Mouse (Mus musculus): ENCODE data around the gene Pyy.

Pyy gene

GRCm38 (mm10) chr11:102089088-102089808 is 18.4 kb downstream of the Pyy start:
- peak; percentile 78 for DNase-seq

- peak; percentile 72 for DNase-seq
Measured at GRCm38 (mm10) chr11:102087931-102088898, 19.4 kb downstream of the Pyy start, which contains the start of gene Mpp2. TSS of gene Mpp2 (minus strand) at chr11:102088515.

DNA sequence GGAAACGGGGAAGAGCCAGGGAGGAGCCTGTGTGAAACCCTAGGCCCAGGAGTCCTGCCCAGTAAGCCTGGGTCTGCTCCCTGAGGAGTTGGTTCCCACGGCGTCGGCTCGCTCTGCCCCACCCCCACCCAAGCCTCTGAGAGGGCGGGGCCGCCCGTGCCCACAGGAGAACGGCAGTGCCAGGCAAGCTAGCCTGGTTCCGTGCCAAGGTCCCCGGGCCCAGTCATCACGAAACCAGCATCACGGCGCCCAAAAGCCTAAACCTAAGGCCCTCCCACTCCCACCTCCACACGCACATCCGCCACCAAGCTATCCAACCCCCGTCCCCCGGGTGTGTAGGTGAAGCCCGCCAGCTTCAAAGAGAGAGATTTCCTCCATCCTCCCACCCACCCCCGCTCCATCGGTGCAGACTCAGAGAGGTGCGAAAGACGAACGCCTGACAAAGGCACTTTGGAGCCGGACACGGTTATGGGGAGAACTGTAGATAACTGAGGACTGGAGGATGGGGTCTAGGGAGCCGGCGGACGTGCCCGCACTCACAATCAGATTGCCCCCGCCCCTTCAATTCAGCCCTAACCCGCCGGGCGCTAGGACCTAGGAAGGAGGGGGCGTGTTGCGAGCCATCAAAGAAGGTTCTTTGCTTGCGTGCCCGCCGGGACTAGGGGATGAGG is 20.4 kb downstream of the Pyy start:
- peak; percentile 74 for DNase-seq

GRCm38 (mm10) chr11:102086331-102086730 is 21.3 kb downstream of the Pyy start:
- no peak for DNase-seq

- DNase-seq: no peak
Measured at GRCm38 (mm10) chr11:102084159-102084558, 23.5 kb downstream of the Pyy start.

DNA sequence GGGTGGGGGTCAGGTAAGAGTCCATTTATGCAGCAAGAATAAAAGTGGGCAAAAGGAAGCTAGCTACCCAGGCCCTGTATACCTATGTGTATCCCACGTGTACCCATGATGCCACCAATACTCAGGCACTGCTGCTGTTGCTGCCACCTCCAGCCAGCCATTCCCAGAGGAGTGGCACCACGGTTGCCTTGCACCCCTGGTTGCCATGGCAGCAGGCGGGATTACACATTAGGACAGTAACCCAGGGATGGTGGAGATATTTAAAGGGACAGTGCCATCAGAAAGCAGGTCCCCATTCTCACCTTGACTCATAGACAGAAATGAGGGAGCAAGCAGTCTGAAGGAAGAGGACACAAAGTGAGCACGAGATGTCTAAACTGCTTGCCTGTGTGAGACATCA is 24.4 kb downstream of the Pyy start:
- no peak for DNase-seq

- peak; percentile 56 for DNase-seq
Measured at GRCm38 (mm10) chr11:102082322-102082721, 25.3 kb downstream of the Pyy start.

- no peak for DNase-seq
Measured at GRCm38 (mm10) chr11:102073722-102074121, 33.9 kb downstream of the Pyy start.

DNA sequence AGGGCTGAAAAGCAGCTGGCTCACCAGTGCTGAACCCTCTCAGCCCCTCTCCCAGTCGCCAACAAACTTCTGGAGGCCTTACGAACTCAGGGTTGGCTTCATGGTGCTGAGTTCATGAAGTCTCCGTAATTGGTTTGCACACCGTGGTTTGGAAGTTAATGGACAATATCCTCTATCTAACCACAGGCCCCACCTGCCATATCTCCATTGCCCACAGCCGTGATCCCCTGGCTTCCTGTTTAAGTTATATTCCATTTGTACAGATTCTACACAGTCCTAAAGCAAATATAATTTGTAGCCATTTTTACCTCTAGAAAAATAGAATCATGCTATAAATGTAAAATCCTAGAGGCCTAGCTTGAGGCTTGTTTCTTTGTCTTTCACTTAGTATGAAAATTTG is 34.9 kb downstream of the Pyy start:
- no peak for DNase-seq

- DNase-seq: no peak
Measured at GRCm38 (mm10) chr11:102070426-102070825, 37.2 kb downstream of the Pyy start.

DNA sequence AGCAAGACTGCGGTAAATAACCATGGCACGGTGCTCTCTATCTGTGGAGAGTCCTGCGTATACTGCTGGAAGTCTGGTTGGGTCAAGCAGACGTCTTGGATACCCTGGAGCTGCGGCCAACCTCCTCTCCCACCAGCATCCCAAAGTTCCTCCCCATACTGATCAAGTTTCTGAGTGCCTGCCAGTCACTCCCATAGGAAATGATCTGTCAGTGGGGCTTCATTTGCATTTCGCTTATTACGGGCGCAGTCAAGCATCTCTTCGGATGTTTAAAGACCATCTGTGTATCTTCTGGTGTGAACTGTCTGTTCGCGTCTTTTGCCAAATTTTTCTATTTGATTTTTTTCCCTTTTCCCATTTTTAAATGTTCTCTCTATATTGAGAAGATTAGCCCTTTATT is 38.0 kb downstream of the Pyy start:
- DNase-seq: no peak

DNA sequence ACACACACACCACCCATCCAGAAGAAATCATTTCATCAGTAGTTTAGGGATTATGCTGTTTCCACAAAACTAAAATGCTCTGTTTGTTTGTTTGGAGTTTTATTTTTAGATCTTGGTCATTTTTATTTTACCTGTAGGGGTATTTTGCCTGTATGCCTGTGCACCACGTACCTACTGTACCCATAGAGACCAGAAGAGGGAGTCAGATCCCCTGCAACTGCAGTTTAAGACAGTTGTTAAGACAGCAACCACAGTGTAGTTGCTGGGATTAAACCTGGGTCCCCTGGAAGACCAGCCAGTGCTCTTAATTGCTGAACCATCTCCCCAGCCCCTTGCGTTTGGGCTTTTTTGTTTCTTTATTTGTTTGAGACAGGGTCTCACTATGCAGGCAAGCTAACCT is 38.7 kb downstream of the Pyy start:
- no peak for DNase-seq

- DNase-seq: no peak
Measured at GRCm38 (mm10) chr11:102063076-102063475, 44.6 kb downstream of the Pyy start.

DNA sequence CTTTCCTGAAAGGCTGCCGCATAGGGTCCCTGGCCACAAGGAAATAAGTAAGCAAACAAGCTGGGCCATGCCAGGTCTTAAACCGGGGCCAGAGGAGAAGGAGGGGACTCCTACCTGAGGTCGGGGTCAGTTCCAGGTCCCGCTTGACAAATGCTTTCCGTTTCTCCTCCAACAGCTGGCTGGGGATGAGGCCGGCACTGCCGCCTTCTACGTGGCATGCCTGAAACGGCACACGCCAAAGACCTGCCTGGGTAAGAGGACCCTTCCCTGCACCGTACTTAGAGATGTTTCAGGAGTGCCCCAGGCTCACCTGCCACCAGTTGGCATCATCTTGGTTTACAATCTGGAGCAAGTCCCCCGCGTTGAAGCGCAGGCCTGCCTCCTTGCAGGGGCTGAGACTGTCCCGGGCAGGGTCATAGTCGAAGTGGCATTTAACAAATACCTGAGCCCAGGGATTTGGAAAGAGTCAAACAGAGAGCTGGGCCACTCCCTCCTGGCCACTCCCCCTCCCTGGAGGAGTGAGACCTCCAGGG is 45.6 kb downstream of the Pyy start:
- no peak for DNase-seq

DNA sequence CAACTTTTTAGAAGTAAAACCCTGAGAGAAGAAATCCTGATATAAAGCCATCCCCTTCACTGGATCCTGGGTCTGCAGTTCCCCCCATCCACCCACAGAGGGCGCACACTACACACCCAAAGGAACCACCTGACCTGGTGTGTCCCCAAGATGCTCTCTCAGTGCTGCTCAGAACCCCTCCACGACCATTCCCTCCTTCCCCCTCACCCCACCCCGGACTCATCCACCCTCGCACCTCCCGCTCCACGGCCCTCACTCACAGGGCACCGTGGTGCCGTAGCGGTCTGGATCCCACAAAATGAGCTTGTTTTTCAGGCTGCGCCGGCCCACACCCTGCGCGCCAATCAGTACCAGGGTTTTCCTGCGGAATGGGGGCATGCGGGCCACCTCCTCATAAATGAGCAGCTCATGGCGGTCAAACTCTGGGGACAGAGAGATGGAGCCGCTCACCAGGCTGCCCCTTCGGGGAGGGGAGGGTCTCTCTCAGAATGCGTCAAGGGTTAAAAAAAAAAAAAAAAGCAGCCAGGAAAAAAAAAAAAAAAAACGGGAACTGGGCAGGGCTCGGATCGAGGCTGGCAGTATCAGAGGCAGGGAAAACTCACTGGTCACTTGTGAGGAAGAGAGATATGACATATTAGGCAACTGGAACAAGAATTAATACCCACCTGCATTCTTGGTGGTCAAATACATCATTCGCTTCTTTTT is 46.2 kb downstream of the Pyy start:
- DNase-seq: peak; percentile 92
